Mouse (Mus musculus) hindbrain, embryonic 16.5 days (tissue): Measurements from ENCODE around the gene Gm42674. TPM values are rescaled to one million over a fixed set of nuclear protein-coding genes. Genes with fewer than 3 reads are reported as not detected.

Experiments used
- ATAC-seq: fragments of 200-750 bp; cut with Nextera tagmentation; 2 replicates; pipeline ENCODE4 v1.8.0; 2017; ENCODE audit warnings: moderate TSS enrichment, moderate library complexity
- H3K27ac ChIP-seq: fragments of 300-500 bp; sonication (generic); 2 replicates; pipeline ENCODE4 v1.5.1; 2014; ENCODE audit warnings: low read depth, mild to moderate bottlenecking, control low read depth, low read length, moderate library complexity
- H3K27me3 ChIP-seq: fragments of 300-500 bp; sonication (generic); replicated peaks from 2 replicates; pipeline ENCODE4 v1.6.1; 2014; ENCODE audit warnings: low read length; ENCODE audit not compliant: control insufficient read depth, insufficient read depth
- H3K36me3 ChIP-seq: fragments of 300-500 bp; sonication (generic); 2 replicates; pipeline ENCODE4 v1.6.1; 2014; ENCODE audit warnings: mild to moderate bottlenecking, low read length, moderate library complexity, mixed read lengths; ENCODE audit not compliant: control insufficient read depth, insufficient read depth
- H3K4me1 ChIP-seq: fragments of 300-500 bp; sonication (generic); 2 replicates; pipeline ENCODE4 v1.6.1; 2014; ENCODE audit warnings: low read depth, low read length; ENCODE audit not compliant: control insufficient read depth, insufficient read depth
- H3K4me2 ChIP-seq: fragments of 300-500 bp; sonication (generic); 2 replicates; pipeline ENCODE4 v1.6.1; 2014; ENCODE audit warnings: mild to moderate bottlenecking, low read length, control low read depth, moderate library complexity
- H3K4me3 ChIP-seq: fragments of 300-500 bp; sonication (generic); 2 replicates; pipeline ENCODE4 v1.5.1; 2014; ENCODE audit warnings: mild to moderate bottlenecking, low read length, control low read depth, moderate library complexity
- H3K9ac ChIP-seq: fragments of 300-500 bp; sonication (generic); 2 replicates; pipeline ENCODE4 v1.6.1; 2014; ENCODE audit warnings: low read depth, mild to moderate bottlenecking, control low read depth, low read length, moderate library complexity
- H3K9me3 ChIP-seq: fragments of 300-500 bp; sonication (generic); 2 replicates; pipeline ENCODE4 v1.6.1; 2014; ENCODE audit warnings: mild to moderate bottlenecking, low read length, moderate library complexity; ENCODE audit not compliant: control insufficient read depth
- WGBS: fragments of 180-500 bp; shearing (Covaris S2); extraction: QIAGEN DNeasy Blood & Tissue Kit; methylation state at CpG from one replicate; pipeline ENCODE4 v1.1.7; 2014; 5-methylcytosine and 5-hydroxymethylcytosine counted together
- polyA plus RNA-seq: library from polyadenylated mRNA; unstranded; fragments of >200 nt; fragmentation: Nextera tagmentation; extraction: Ambion mirVana; gene quantifications from 2 replicates; pipeline ENCODE4 v1.2.1, GENCODE M21; 2015

Gene Gm42674
- polyA plus RNA-seq, 1 experiment from 2014 or later, result 0.51 TPM

GRCm38 (mm10) chr3:90582156-90582555, 19.5 kb upstream of the Gm42674 start:
- Histone ChIP-seq H3K27me3 (no peaks in the 10 kb centered on the region), H3K4me1 (no peaks in the 10 kb centered on the region), H3K9ac (no peak overlapping the region), H3K27ac (no peak overlapping the region), H3K36me3 (no peaks in the 10 kb centered on the region), H3K4me3 (no peak overlapping the region), H3K9me3 (no peaks in the 10 kb centered on the region), H3K4me2 (no peak overlapping the region)
- no peak for ATAC-seq
- 97% methylated on average over 1 of the region's 1 CpGs for WGBS

- H3K9me3 ChIP-seq, result no peaks in the 10 kb centered on the region
- H3K9ac ChIP-seq, result no peak overlapping the region
- no peaks in the 10 kb centered on the region for H3K36me3 ChIP-seq
- WGBS, result 91% methylated on average over 4 of the region's 4 CpGs
- no peak overlapping the region for H3K4me3 ChIP-seq
- no peaks in the 10 kb centered on the region for H3K27me3 ChIP-seq
- no peak overlapping the region for H3K4me2 ChIP-seq
- no peak for ATAC-seq
- H3K27ac ChIP-seq, result no peak overlapping the region
- H3K4me1 ChIP-seq, result no peaks in the 10 kb centered on the region
These were observed 19.1 kb upstream of the Gm42674 start for GRCm38 (mm10) chr3:90582556-90582955.

DNA sequence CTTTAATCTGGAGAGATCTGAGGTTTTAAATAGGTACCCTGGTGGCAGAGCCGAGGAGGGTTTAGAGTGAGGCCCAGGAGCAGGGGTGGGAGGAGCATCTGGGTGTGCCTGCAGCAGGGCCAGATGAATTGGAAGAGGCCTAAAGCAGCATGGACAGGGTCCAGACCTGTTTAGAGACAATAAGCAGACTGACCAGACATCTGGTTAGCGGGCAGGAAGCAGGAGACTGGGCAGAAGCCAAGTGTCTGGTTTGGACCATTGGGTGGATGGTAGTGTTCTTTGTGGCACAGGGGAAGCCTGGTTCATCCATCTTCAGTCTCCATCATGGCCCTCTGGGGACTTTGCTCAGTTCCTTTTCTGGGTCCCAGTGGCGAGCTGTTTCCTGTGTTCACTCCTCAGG, 17.8 kb upstream of the Gm42674 start:
- WGBS, result 49% methylated on average over 3 of the region's 3 CpGs
- Histone ChIP-seq H3K4me2 (no peak overlapping the region), H3K27ac (no peak overlapping the region), H3K4me3 (no peak overlapping the region), H3K36me3 (no peaks in the 10 kb centered on the region), H3K27me3 (no peaks in the 10 kb centered on the region), H3K4me1 (no peaks in the 10 kb centered on the region), H3K9ac (no peak overlapping the region), H3K9me3 (no peaks in the 10 kb centered on the region)
- ATAC-seq, result peak; percentile 59; the same call in 1 of the 2 replicates

DNA sequence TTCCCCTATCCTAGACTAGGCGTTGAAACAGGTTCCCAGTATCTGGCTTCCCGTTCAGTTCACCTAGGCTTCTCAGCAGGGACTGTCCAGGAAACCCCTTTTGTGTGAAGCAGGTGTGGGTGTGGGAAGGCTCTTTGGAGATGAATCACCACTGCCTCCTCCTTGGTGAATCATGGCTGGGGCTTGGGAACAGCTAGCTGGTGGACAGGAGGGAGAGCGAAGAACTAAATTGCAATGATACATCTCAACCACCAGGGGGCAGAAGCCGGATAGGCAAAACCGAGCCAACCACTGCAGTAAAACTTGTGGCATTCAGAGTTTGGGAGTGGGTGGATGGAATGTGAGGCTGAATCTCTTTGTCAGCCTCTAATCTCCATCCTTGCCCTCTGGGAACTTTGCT, 16.1 kb upstream of the Gm42674 start:
- peak; percentile 45; the same call in 1 of the 2 replicates for ATAC-seq
- 28% methylated on average over 5 of the region's 5 CpGs for WGBS

DNA sequence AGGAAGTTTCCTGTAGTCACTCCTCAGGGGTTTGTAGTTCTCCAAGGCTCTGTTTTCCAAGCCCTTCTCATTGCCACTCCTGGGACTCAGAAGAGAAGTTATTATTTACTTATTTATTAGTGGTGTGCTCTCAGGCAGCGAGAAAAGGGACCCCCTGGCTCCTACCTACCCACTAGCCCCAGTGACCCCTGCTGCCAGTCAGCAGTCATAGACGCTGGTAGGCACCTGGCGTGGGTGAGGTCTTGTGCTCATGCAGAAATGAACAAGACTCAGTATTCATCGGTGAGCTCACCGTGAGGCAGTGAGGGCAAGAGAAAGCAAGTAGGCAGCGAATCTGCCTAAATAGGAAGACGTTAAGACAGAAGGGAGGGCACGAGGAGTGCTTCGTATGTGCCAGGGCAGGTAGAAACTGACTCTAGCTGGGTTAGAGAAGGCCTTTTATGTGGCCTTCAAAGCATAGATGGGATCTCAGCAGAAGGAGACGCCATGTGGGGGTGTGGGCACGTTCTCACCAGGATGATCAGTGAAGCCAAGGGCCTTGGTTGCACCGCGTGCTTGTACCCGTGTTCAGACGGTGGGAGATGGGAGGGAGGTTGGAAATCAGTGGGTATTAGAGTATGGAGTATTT, 15.6 kb upstream of the Gm42674 start:
- H3K9ac ChIP-seq, result no peak overlapping the region
- no peak for ATAC-seq
- no peaks in the 10 kb centered on the region for H3K9me3 ChIP-seq
- no peak overlapping the region for H3K4me3 ChIP-seq
- no peaks in the 10 kb centered on the region for H3K4me1 ChIP-seq
- no peak overlapping the region for H3K4me2 ChIP-seq
- WGBS, result 84% methylated on average over 15 of the region's 15 CpGs
- no peak overlapping the region for H3K27ac ChIP-seq
- no peaks in the 10 kb centered on the region for H3K27me3 ChIP-seq
- no peaks in the 10 kb centered on the region for H3K36me3 ChIP-seq

More for the DNA sequence above, 16.1 kb upstream of the Gm42674 start:
- Histone ChIP-seq H3K9me3 (no peaks in the 10 kb centered on the region), H3K9ac (no peak overlapping the region), H3K4me1 (no peaks in the 10 kb centered on the region), H3K36me3 (no peaks in the 10 kb centered on the region), H3K27ac (no peak overlapping the region), H3K4me2 (no peak overlapping the region), H3K27me3 (no peaks in the 10 kb centered on the region), H3K4me3 (no peak overlapping the region)

GRCm38 (mm10) chr3:90586906-90587305, 14.8 kb upstream of the Gm42674 start:
- no peak overlapping the region for H3K4me2 ChIP-seq
- WGBS, result 69% methylated on average over 10 of the region's 10 CpGs

GRCm38 (mm10) chr3:90587361-90588101, 14.2 kb upstream of the Gm42674 start:
- Histone ChIP-seq H3K4me2 (no peak overlapping the region), H3K27me3 (no peaks in the 10 kb centered on the region), H3K9me3 (no peaks in the 10 kb centered on the region), H3K36me3 (no peaks in the 10 kb centered on the region), H3K9ac (no peak overlapping the region), H3K4me3 (no peak overlapping the region), H3K4me1 (no peaks in the 10 kb centered on the region), H3K27ac (no peak overlapping the region)
- WGBS, result 88% methylated on average over 14 of the region's 14 CpGs
- ATAC-seq, result no peak

More at GRCm38 (mm10) chr3:90586906-90587305, 14.8 kb upstream of the Gm42674 start:
- Histone ChIP-seq H3K27ac (no peak overlapping the region), H3K9me3 (no peaks in the 10 kb centered on the region), H3K4me1 (no peaks in the 10 kb centered on the region), H3K27me3 (no peaks in the 10 kb centered on the region), H3K36me3 (no peaks in the 10 kb centered on the region), H3K4me3 (no peak overlapping the region), H3K9ac (no peak overlapping the region)
- no peak for ATAC-seq

GRCm38 (mm10) chr3:90589390-90589789, 12.3 kb upstream of the Gm42674 start:
- no peak for ATAC-seq
- Histone ChIP-seq H3K4me2 (no peak overlapping the region), H3K36me3 (no peaks in the 10 kb centered on the region), H3K4me3 (no peak overlapping the region), H3K9ac (no peak overlapping the region), H3K4me1 (no peaks in the 10 kb centered on the region), H3K27ac (no peak overlapping the region), H3K27me3 (no peaks in the 10 kb centered on the region), H3K9me3 (no peaks in the 10 kb centered on the region)
- 84% methylated on average over 6 of the region's 6 CpGs for WGBS

DNA sequence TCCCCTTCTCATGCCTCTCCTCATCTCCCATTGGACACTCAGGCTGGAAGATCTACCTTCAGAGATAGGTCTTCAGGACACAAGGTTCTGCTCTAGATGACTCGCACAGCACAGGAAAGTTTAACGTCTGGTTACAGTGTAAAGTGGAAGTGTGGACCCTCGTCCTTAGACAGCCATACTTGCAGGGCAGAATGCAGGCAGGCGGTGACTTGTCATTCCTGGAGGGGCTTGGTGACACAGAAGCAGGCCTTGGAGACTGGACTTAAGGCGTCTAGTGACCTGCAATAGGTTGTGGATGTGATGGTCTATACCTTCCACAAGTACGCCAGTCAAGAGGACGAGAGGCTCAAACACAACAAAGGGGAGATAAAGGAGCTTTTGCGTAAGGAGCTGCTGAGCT, 11.8 kb upstream of the Gm42674 start, which contains the start of gene S100a2:
TSS of gene S100a2 (plus strand) at position 301 of the 400 bp plus-strand sequence.
- Histone ChIP-seq H3K9ac (no peak within 1 kb of the TSS), H3K4me2 (no peak within 1 kb of the TSS), H3K36me3 (no peaks in the 10 kb centered on the region), H3K4me3 (no peak within 1 kb of the TSS), H3K4me1 (no peaks in the 10 kb centered on the region), H3K9me3 (no peaks in the 10 kb centered on the region), H3K27me3 (no peaks in the 10 kb centered on the region), H3K27ac (no peak within 1 kb of the TSS)
- WGBS, result 89% methylated on average over 8 of the region's 8 CpGs
- no peak for ATAC-seq
